Mouse (Mus musculus) bone marrow, adult 2 months (tissue): ENCODE measurements around the gene Pigk.

Experiments
- CTCF ChIP-seq: fragments of 200-500 bp; IDR thresholded peaks from 2 replicates; pipeline ENCODE4 v1.5.1; 2011; ENCODE audit warnings: low read length, control low read depth; ENCODE audit not compliant: control insufficient read depth, insufficient read depth
- POLR2A ChIP-seq: fragments of 200-500 bp; IDR thresholded peaks from 2 replicates; pipeline ENCODE4 v1.6.1; 2011; ENCODE audit warnings: low read depth, mild to moderate bottlenecking, control low read depth, low read length, borderline replicate concordance; ENCODE audit not compliant: control insufficient read depth

DNA sequence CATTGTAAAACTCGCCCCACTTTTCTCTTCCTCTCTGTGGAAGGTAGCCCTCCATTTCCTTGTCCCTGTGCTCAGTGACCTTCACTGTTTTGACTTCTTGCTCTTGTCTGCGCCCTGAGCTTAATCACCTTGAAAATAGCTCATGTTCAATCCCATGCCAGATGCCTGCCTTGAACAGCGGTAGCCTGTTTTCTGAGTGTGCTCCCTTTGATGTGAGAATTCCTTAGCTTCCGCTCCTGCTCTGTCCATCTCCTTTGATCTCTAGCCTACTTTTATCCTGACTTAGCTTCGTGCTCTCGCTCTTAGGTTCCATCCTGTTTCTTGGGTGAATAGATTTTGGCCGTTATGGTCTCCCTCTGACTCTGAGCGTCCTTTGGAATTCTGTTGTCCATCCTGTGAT is 14.6 kb upstream of the Pigk start:
- TF ChIP-seq POLR2A (no peak), CTCF (no peak)
